Mouse (Mus musculus): Measurements from ENCODE around the gene Slc16a4.
A peak's percentile ranks its signal among the peaks of the same experiment; 100 is the strongest.

The Slc16a4 gene

GRCm38 (mm10) chr3:107290764-107291381 is at the start of gene Slc16a4:
TSS of gene Slc16a4 (plus strand) at chr3:107291230.
- no peak for DNase-seq (ENCODE audit: extremely low read depth, low read depth)

GRCm38 (mm10) chr3:107241389-107242094 is 49.5 kb upstream of the Slc16a4 start:
- no peak for DNase-seq (ENCODE audit: extremely low read depth, low read depth)

DNA sequence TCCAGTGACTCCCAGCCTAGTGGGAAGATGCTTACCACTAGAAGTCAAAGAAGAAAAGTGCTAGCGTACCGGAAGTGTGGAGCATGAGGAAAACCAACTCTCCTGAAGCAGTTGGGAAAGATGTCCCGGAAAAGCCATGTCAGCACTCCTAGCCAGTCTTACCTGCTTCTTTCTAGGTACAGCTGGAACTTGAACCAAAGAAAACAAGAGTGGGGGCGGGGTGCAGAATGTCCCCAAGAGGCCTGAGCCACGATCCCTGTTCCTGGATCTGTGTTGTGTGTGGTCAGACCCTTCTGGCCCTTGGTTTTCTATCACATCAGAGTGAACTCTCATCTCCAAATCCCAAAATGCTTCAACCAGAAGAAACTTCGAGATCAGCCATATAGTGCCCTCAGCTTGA is 44.2 kb upstream of the Slc16a4 start:
- DNase-seq (ENCODE audit: extremely low read depth, low read depth), result no peak

DNA sequence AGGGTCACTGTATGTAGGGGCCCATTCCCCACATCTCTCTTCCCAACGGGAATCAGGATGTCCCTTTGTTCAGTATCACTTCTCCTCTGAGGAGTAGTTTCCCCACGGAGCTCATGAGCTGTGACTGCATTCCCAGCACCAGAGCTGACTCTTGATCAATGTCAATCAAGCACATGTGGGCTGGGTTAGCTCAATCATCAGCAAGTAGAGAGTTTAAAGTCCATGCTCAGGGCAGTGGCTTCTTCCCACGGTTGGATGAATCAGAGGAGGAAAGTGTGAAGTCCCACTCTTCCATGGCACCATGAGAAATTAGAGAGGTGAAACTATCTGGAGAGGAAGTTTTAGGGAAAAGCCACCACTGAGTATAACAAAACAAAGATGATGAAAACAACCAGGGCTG is 42.0 kb upstream of the Slc16a4 start:
- DNase-seq (ENCODE audit: extremely low read depth, low read depth), result no peak

DNA sequence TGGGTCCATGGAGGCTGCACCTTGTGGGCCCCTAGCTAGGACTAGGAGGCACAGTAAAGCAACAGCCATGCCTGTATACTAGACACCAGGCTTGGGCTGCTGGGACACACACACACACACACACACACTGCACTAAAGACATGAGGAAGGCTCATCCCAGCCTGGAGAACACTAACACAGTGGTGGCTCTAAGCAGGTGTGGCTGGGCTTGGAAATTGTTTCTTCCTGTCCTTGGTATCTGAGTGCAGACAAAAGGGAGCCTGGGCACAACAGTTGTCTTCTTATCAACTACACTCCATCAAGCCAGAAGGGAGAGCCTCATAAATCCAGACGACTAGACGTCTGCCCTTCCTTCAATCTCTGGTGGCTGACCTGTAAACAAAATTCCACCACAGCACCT is 40.7 kb upstream of the Slc16a4 start:
- no peak for DNase-seq (ENCODE audit: extremely low read depth, low read depth)

GRCm38 (mm10) chr3:107252035-107252434 is 39.0 kb upstream of the Slc16a4 start:
- peak; percentile 23 for DNase-seq (ENCODE audit: extremely low read depth, low read depth)

- DNase-seq (ENCODE audit: extremely low read depth, low read depth), result no peak
Measured at GRCm38 (mm10) chr3:107253925-107254324, 37.1 kb upstream of the Slc16a4 start.

DNA sequence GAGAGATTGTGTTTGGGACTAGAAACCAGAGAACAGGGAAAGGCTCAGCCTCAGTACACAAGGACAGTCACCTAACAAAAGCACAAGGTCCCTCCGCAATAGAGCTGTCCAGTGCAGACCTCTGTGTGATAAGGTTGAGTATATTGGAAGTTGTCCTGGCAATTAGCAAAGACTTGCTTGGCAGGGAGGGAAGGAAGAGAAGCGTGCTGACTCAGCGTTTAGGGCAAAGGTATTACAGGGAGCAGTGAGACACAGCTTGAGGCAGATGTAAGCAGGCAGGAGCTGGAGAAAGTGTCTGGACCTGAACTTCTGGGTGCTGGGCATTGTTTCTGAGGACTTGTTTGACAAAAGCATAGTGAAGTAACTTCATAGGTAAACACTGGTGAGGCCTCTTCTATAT is 35.0 kb upstream of the Slc16a4 start:
- DNase-seq (ENCODE audit: extremely low read depth, low read depth), result no peak

DNA sequence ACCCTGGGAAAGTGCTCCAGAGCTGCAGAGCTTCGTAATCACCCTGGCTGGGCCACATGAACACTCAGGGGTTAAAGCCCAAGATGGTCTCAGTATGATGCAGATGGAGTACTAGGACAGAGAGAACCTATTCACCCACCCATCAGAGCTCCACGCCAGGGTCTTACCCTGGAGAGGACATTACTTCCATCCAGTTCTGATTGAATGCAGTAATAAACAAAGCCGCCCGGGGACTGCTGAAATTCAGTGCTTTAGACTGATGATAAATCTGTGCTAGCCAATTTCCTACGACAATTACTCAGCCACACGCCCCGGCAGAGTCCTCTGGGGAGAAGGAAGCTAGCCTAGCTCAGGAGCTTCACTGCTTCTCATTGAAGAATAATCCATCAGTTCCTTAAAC is 34.3 kb upstream of the Slc16a4 start:
- no peak for DNase-seq (ENCODE audit: extremely low read depth, low read depth)

GRCm38 (mm10) chr3:107257924-107258323 is 33.1 kb upstream of the Slc16a4 start:
- DNase-seq (ENCODE audit: extremely low read depth, low read depth), result no peak

DNA sequence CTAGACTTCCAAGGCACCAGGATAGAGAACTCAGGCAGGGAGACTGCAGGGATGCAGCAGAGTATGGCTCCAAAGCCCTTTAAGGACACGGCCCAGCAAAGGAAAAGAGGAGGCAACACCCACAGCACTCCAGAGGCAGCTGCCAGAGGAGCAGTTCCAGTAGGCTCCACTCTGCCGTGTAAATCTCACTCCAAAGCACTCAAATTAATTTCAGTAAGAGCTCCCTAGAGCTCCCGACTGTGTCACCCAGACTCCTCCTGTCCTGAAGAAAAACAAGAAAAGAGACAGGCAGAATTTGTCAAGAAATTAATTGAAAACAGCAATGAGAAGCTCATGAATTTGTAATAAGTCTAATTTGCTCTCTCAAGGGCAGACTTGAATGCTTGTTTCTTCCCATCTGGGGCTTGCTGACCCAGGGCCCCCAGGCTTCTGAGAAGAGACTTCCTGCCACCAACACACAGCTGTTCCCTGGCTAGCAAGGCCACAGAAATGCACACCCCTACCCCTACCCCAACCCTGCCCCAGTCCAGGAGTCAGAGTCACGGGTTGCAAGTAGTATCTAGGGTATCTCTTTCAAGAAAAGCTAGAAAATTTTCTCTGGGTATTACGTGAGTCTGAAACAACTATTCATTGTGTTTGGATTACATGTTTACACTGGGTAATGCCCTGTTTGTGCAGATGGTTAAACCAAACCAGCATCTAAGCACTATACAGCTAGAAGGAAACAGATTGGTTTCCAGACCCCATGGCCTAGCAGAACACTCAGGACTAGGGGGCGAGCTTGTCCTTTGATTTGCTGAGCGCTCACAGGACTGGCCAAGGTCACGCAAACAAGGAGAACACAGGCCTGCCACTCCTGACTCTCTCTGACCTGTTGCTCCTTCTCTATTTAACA is 29.8 kb upstream of the Slc16a4 start:
- no peak for DNase-seq (ENCODE audit: extremely low read depth, low read depth)

DNA sequence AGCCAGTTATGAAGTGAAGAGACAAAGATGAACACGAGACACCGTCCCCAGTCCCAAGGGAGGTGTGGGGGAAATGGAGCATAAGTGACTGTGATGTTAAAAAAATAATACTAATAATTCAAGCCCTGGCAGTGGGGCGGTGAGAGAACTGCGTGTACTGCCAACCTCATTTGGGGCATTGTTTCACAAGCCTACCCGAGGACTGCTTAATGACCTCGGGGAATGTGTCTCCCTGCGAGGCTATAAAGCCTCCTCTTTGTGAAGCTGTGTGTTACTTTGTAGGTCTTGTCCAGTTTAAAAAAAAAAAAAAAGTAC is 29.2 kb upstream of the Slc16a4 start:
- no peak for DNase-seq (ENCODE audit: extremely low read depth, low read depth)

DNA sequence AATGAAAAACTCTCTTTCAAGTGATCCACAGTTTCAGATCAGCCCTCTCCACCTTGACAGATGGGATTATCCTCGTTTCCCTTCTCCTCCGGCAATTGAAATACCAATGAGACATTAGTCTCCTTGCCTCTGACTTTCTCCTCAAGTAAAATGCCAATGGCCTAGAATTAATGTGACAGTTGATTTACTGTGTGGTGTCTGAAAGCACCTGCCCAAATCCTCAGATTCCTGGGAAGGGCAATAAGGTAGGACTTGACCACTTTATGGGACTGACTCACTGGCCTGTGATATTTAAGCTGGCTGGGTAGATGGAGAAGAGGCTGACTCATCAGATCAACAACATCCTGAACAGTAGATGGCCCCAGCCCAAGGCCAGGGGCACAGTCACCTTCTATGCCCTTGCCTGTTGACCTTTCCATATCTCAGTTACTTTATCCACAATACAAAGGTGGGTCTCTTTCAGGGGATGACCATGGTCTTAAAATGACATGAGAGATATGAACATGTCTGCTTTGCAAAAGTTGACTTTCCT is 24.1 kb upstream of the Slc16a4 start:
- DNase-seq (ENCODE audit: extremely low read depth, low read depth), result no peak

DNA sequence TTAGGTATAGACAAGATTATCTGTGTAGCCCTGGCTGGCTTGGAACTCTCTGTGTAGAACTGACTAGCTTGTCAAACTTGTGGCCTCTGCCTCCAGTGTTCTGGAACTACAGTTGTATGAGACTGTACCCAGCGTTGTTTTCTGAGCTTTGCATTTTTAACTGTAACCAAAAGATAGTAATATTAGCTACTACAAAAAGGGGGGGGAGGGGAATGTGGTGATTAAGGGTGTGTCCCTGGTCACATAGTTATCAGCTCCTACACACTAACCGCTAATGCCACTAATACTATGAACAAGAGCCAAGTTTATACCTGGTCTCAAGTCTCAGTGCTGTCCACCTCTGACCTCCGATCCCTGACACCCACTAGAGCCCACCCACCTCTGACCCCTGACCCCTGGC is 18.6 kb upstream of the Slc16a4 start:
- peak; percentile 34 for DNase-seq (ENCODE audit: extremely low read depth, low read depth)

GRCm38 (mm10) chr3:107273820-107274219 is 17.2 kb upstream of the Slc16a4 start:
- peak; percentile 52 for DNase-seq (ENCODE audit: extremely low read depth, low read depth)

GRCm38 (mm10) chr3:107275351-107275750 is 15.7 kb upstream of the Slc16a4 start:
- no peak for DNase-seq (ENCODE audit: extremely low read depth, low read depth)

GRCm38 (mm10) chr3:107275996-107276395 is 15.0 kb upstream of the Slc16a4 start:
- no peak for DNase-seq (ENCODE audit: extremely low read depth, low read depth)

DNA sequence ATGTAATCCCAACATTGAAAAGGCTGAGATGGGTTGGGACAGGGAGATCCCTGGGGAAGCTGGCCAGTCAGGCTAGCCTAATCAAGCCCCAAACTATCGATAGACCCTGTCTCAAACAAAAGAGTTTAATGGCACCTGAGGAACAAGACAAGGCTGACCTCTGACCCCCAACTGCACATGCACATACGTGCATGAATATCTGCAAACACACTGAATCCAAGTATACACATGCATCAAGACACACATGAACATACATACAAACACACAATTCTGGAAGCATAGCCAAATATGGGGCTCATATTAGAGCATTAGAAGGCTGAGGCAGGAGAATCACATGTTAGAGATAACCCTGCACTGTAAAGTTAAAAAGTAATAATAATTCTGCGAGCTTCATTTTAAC is 14.4 kb upstream of the Slc16a4 start:
- no peak for DNase-seq (ENCODE audit: extremely low read depth, low read depth)

DNA sequence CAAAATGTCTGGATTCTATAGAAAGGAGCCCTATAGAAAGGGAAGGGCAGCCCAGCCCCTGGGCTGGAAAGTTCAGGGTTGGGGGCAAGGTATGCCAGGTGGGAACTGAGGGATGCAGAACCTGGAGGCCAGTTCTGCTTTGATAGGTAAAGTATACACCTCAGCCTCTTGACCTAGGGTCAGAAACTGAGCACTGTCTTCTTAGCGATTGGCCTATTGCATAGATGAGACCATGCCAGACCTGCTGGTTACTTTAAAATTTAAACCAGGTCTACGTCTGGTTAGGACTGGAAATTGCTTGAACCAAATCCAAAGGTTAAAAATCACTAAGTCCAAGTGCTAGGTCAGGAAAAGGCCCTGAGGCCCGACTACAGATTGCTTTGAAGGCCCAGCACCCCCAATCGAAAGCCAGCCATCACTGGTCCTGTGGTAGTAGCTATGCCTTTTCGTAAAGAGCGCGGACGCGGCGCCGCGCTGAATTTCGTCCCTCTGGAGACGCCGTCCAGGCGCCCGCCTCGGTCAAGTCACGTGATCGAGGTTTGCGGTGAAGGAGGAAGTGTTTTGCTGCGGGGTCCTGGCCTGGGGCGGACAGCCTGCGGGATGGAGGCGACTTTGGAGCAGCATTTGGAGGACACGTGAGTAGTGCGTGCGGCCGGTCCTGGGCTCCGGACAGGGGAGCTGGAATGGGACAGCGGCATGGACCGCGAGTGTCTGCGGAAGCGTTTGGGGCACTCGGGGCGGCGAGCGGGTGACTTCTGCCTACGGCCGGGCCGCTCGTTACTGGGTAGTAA is 12.4 kb upstream of the Slc16a4 start, which contains the start of gene Lamtor5:
Lamtor5 (plus strand) TSS at position 380 of the 791 bp plus-strand sequence.
- DNase-seq (ENCODE audit: extremely low read depth, low read depth), result peak; percentile 82

DNA sequence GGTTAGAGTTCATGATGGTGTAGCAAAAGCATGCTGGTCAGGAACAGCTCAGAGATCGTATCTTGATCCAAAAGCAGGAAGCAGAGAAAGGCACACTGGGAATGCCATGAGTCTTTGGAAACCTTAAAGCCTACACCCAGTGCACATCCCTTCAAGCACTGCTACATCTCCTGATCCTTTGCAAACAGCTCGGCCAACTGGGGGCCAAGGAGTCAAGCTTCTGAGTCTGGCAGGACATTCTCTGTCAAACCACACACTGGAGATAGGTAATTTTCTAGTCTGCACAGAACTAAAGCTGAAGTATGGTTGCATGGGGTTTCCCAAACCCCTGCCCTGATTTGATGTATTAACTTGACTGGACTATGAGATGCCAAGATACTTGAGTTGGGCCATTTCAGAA is 4.9 kb upstream of the Slc16a4 start:
- no peak for DNase-seq (ENCODE audit: extremely low read depth, low read depth)

GRCm38 (mm10) chr3:107287346-107287745 is 3.7 kb upstream of the Slc16a4 start:
- DNase-seq (ENCODE audit: extremely low read depth, low read depth), result no peak
